Mouse (Mus musculus) large intestine, adult 2 months (tissue): ENCODE data around the gene Gspt2. TPM values are rescaled to one million over a fixed set of nuclear protein-coding genes. Genes with fewer than 3 reads are reported as not detected.
"Not testable (repeated sequence)": the region's sequence is repeated elsewhere in the genome, so short reads cannot be mapped to it uniquely, and the experiment has no call there.

Experiments
- DNase-seq: peaks from one replicate; pipeline ENCODE4 v3.0.0-alpha.2; 2012; ENCODE audit warnings: low read depth, low spot score
- WGBS: fragments of 180-500 bp; shearing (Covaris S2); methylation state at CpG from one replicate; pipeline ENCODE4 v1.1.7; 2018; 5-methylcytosine and 5-hydroxymethylcytosine counted together
- polyA plus RNA-seq: library from polyadenylated mRNA; depleted of rRNA; stranded (reverse); fragments of >200 nt; gene quantifications from 2 replicates; pipeline ENCODE4 v1.2.3, GENCODE M21; 2012; rRNA removed

Gene Gspt2
- 0.27 and 0.32 TPM in 2 replicates for polyA plus RNA-seq

GRCm38 (mm10) chrX:94635961-94636563 is at the start of gene Gspt2:
Gene Gspt2 (plus strand): TSS chrX:94636069.
- DNase-seq, result no peak
- 17% methylated on average over 50 of the region's 53 CpGs for WGBS

DNA sequence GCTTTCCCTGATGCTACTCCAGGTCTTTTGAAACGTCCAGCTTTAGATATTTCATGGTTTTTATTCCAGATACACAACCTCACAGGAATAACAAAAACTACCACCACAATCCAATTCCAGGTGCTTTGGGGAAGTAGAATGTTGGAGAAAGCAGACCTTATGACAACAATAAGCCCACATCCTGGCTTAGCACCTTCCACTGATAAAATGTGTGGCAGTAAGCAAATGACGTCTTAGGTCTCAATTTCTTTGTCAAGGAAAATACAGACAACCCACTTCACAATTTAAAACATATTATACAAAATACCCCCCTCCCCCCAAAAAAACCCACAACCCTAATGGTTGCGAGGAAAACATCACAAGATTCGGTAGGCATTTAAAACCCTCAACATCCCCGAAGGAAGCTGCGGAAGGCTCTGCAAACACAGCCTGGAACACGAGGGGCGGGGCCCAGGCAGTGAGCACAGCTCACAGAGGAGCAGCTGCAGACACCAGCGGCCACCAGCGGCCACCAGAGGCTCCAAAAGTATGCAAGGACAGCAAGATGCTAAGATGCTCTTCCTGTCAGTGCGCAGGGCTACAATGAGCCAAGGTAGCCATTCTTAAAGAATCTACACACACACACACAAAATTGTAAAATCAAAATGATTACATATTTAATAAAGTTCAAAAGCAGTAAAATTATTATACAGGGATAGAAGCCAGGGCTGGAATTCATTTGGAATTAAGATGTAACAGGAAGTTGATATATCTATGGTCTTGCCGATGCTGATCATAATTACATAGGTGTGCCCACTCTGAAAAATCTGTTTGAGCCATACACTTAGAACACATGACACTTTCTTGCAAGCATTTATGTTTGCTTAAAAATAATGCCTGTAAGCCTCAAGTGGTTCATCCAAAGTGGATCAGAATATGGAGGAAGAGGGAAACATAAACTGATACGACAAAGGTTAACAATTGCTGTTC is 10.8 kb upstream of the Gspt2 start:
- WGBS, result 29% methylated on average over 13 of the region's 13 CpGs
- DNase-seq, result no peak

- WGBS, result 81% methylated on average over 8 of the region's 8 CpGs
- DNase-seq, result no peak
Observed at GRCm38 (mm10) chrX:94636911-94637310, 1.0 kb downstream of the Gspt2 start.

- no peak for DNase-seq
Observed at GRCm38 (mm10) chrX:94648541-94648940, 12.7 kb downstream of the Gspt2 start.

DNA sequence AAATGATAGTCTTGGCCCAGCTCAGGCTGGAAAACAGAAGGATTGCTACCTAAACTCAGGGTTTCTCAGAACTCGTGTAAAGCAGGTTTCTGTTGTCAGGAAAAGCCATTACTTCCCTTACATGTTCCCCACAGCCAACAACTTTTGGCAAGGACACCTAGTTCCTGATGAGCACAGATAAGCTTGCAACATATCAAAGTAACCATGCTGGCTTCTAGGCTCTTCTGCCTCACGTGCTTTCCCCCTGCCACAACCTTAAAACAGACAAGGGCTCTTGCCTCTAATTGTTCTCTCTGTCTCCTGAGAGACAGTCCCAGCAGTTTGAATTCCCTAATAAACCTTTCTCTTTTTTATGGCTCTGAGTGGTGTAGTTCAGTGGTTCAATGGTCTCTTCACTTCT is 21.9 kb downstream of the Gspt2 start:
- no peak for DNase-seq

GRCm38 (mm10) chrX:94670814-94671213 is 34.9 kb downstream of the Gspt2 start:
- no peak for DNase-seq
- 59% methylated on average over 4 of the region's 4 CpGs for WGBS

More for the DNA sequence above, 21.9 kb downstream of the Gspt2 start:
- 22% methylated on average over 2 of the region's 2 CpGs for WGBS

- DNase-seq, result no peak
- WGBS, result 38% methylated on average over 4 of the region's 4 CpGs
Observed at GRCm38 (mm10) chrX:94674977-94675376, 39.1 kb downstream of the Gspt2 start.

GRCm38 (mm10) chrX:94681581-94681980 is 45.7 kb downstream of the Gspt2 start:
- not testable (repeated sequence) for DNase-seq
- WGBS, result no CpG with 5 or more reads among the region's 2 CpGs

GRCm38 (mm10) chrX:94689593-94689992 is 53.7 kb downstream of the Gspt2 start:
- 73% methylated on average over 5 of the region's 5 CpGs for WGBS
- not testable (repeated sequence) for DNase-seq

Other genes with a start within 250 kb of the Gspt2 start
- 50.7 and 50.9 TPM in 2 replicates for gene Maged1, start 93.9 kb upstream of the Gspt2 start, polyA plus RNA-seq
- gene Zxdb, start 88.5 kb downstream of the Gspt2 start, polyA plus RNA-seq, result 2.4 and 3.5 TPM in 2 replicates